Comparison of ENCODE assay signal across 21 mouse cellular contexts in the genomic region with DNA sequence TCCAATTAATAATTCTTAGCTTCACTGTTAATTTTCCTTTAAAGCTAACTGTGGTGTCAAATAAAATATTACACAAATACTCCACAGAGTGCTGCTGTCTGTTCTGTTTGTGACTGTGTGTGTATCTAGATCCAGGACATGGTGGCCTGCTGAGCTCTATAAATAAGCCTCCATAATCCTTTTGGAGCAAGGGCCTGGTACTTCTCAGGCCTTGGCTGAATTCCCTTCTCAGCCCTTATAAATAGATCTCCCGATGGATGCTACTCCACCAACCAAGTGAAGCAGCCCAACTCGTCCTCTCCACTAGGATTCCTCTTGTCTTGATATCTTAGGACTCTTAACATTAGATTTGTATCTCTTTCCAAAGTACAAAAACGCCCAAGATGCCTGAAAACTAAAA. TPM values are rescaled to one million over a fixed set of nuclear protein-coding genes. Genes with fewer than 3 reads are reported as not detected.
A peak's percentile ranks its signal among the peaks of the same experiment; 100 is the strongest.
DNase-seq lines count a peak whose midpoint lies in the region; ATAC-seq and TF ChIP-seq lines count a peak whose summit lies in the region.
"Had no signal": no experiment of that assay in that cellular context is flagged by ENCODE, and none has a peak within 500 bp of the region (broad histone marks: within the 10 kb centered on the region; RNA-seq: fewer than 3 reads in every experiment).

No protein-coding gene starts in this region.

- ATAC-seq in liver, embryonic 13.5 days (ENCODE audit: low read depth), result no peak
- ATAC-seq in liver, embryonic 11.5 days (replicated peaks; ENCODE audit: low FRiP score), result no peak
- no peak for ATAC-seq in heart, embryonic 13.5 days (ENCODE audit: extremely low read depth, insufficient number of reproducible peaks, low FRiP score, low TSS enrichment)
- no peak for ATAC-seq in kidney, embryonic 14.5 days (ENCODE audit: low FRiP score, low TSS enrichment)
- ATAC-seq: forebrain, embryonic 16.5 days; midbrain, embryonic 16.5 days had no signal

- H3K36me3 ChIP-seq in liver, embryonic 13.5 days, result no peaks in the 10 kb centered on the region
- H3K36me3 ChIP-seq in liver, embryonic 11.5 days (ENCODE audit: control insufficient read depth, insufficient read depth, low read length), result no peaks in the 10 kb centered on the region
- no peaks in the 10 kb centered on the region for H3K36me3 ChIP-seq in heart, embryonic 13.5 days
- no peaks in the 10 kb centered on the region for H3K36me3 ChIP-seq in small intestine, adult 2 months (ENCODE audit: control insufficient read depth, insufficient read depth, low read length)
- H3K36me3 ChIP-seq in kidney, embryonic 14.5 days (ENCODE audit: control insufficient read depth, insufficient read depth, low read length), result no peaks in the 10 kb centered on the region
- H3K36me3 ChIP-seq: embryonic facial prominence, embryonic 10.5 days; hindbrain, embryonic 12.5 days; limb, embryonic 10.5 days had no signal

- intact Hi-C loops in gastrocnemius, adult 2 months (cut with DNase I), result no loop called here

- peak overlapping the region; percentile 65 for H3K4me2 ChIP-seq in liver, embryonic 13.5 days
- no peak overlapping the region for H3K4me2 ChIP-seq in liver, embryonic 11.5 days
- H3K4me2 ChIP-seq in heart, embryonic 13.5 days, result peak overlapping the region; percentile 69; the same call in 1 of the 2 replicates
- no peak overlapping the region for H3K4me2 ChIP-seq in kidney, embryonic 14.5 days (replicated peaks; ENCODE audit: low read depth, low read length)
- H3K4me2 ChIP-seq: hindbrain, embryonic 12.5 days had no signal

- 55% methylated on average over 3 of the region's 3 CpGs for WGBS in liver, embryonic 13.5 days (ENCODE audit: insufficient replicate concordance)
- WGBS in liver, embryonic 11.5 days, result 66% methylated on average over 3 of the region's 3 CpGs
- 46% methylated on average over 3 of the region's 3 CpGs for WGBS in heart, embryonic 13.5 days
- WGBS in small intestine, adult 2 months, result 54% methylated on average over 3 of the region's 3 CpGs
- 78% methylated on average over 3 of the region's 3 CpGs for WGBS in kidney, embryonic 14.5 days

- TF ChIP-seq POLR2A in small intestine, adult 2 months (IDR thresholded peaks at IDR 0.05; ENCODE audit: low read depth, low read length), result no peak

- TF ChIP-seq CTCF in gastrocnemius, adult 2 months (IDR thresholded peaks at IDR 0.05), result no peak
- no peak for TF ChIP-seq CTCF in small intestine, adult 2 months (IDR thresholded peaks at IDR 0.05; ENCODE audit: extremely low read depth, insufficient read length, insufficient replicate concordance, low read depth, low read length)

- no peaks in the 10 kb centered on the region for H3K27me3 ChIP-seq in liver, embryonic 13.5 days
- peaks cover 8% of the 10 kb centered on the region for H3K27me3 ChIP-seq in liver, embryonic 11.5 days (replicated peaks; ENCODE audit: control insufficient read depth, insufficient read depth, low read length)
- no peaks in the 10 kb centered on the region; the same call in 1 of the 2 replicates for H3K27me3 ChIP-seq in heart, embryonic 13.5 days (replicated peaks)
- no peaks in the 10 kb centered on the region for H3K27me3 ChIP-seq in small intestine, adult 2 months (ENCODE audit: control insufficient read depth, insufficient read depth, low read length)
- H3K27me3 ChIP-seq in kidney, embryonic 14.5 days (ENCODE audit: control insufficient read depth, insufficient read depth, low read length), result no peaks in the 10 kb centered on the region
- H3K27me3 ChIP-seq: hindbrain, embryonic 12.5 days had no signal

- H3K4me1 ChIP-seq in liver, embryonic 13.5 days (replicated peaks), result peaks cover 6% of the 10 kb centered on the region; the same call in 1 of the 2 replicates
- no peaks in the 10 kb centered on the region for H3K4me1 ChIP-seq in liver, embryonic 11.5 days (replicated peaks; ENCODE audit: control insufficient read depth, insufficient read depth, low read length)
- H3K4me1 ChIP-seq in heart, embryonic 13.5 days, result no peaks in the 10 kb centered on the region; the same call in 1 of the 2 replicates
- 0 out of 2 replicates have a peak, but pooled peaks cover 5% of the 10 kb centered on the region for H3K4me1 ChIP-seq in small intestine, adult 2 months (ENCODE audit: control insufficient read depth, insufficient read depth, insufficient read length, low read length)
- no peaks in the 10 kb centered on the region for H3K4me1 ChIP-seq in kidney, embryonic 14.5 days (ENCODE audit: control insufficient read depth, insufficient read depth, low read length)
- H3K4me1 ChIP-seq: embryonic facial prominence, embryonic 10.5 days; hindbrain, embryonic 12.5 days; limb, embryonic 10.5 days had no signal

- H3K4me3 ChIP-seq in gastrocnemius, adult 2 months, result no peak overlapping the region
- H3K4me3 ChIP-seq in liver, embryonic 13.5 days (replicated peaks), result no peak overlapping the region
- H3K4me3 ChIP-seq in liver, embryonic 11.5 days (ENCODE audit: low read depth, low read length), result no peak overlapping the region
- H3K4me3 ChIP-seq in heart, embryonic 13.5 days, result no peak overlapping the region
- H3K4me3 ChIP-seq in small intestine, adult 2 months (ENCODE audit: low read depth, low read length), result no peak overlapping the region
- no peak overlapping the region for H3K4me3 ChIP-seq in kidney, embryonic 14.5 days (ENCODE audit: low read length)
- H3K4me3 ChIP-seq: embryonic facial prominence, embryonic 10.5 days; hindbrain, embryonic 12.5 days; limb, embryonic 10.5 days had no signal

- H3K27ac ChIP-seq in gastrocnemius, adult 2 months, result peak overlapping the region; percentile 84
- peak overlapping the region; percentile 94 for H3K27ac ChIP-seq in liver, embryonic 13.5 days
- H3K27ac ChIP-seq in liver, embryonic 11.5 days (ENCODE audit: low read depth, low read length), result no peak overlapping the region
- H3K27ac ChIP-seq in heart, embryonic 13.5 days (replicated peaks), result 0 out of 2 replicates have a peak overlapping the region, but pooled peaks have one; percentile 59
- 0 out of 2 replicates have a peak overlapping the region, but pooled peaks have one; percentile 81 for H3K27ac ChIP-seq in small intestine, adult 2 months (ENCODE audit: insufficient read depth, low read depth, low read length)
- no peak overlapping the region for H3K27ac ChIP-seq in kidney, embryonic 14.5 days (ENCODE audit: low read depth, low read length)
- H3K27ac ChIP-seq: embryonic facial prominence, embryonic 10.5 days; hindbrain, embryonic 12.5 days; limb, embryonic 10.5 days had no signal

- no peaks in the 10 kb centered on the region for H3K9me3 ChIP-seq in liver, embryonic 13.5 days (replicated peaks)
- H3K9me3 ChIP-seq in liver, embryonic 11.5 days (ENCODE audit: control insufficient read depth, low read length), result no peaks in the 10 kb centered on the region
- H3K9me3 ChIP-seq in heart, embryonic 13.5 days, result no peaks in the 10 kb centered on the region
- H3K9me3 ChIP-seq in kidney, embryonic 14.5 days (ENCODE audit: control insufficient read depth, low read length), result no peaks in the 10 kb centered on the region
- H3K9me3 ChIP-seq: embryonic facial prominence, embryonic 10.5 days; hindbrain, embryonic 12.5 days; limb, embryonic 10.5 days had no signal

- peak; percentile 25 for DNase-seq in gastrocnemius, adult 2 months
- no peak for DNase-seq in gastrocnemius, adult 8-10 months (ENCODE audit: low spot score in 2 of 2)
- DNase-seq in liver, embryonic 13.5 days, result no peak
- no peak for DNase-seq in liver, embryonic 11.5 days (ENCODE audit: low spot score)
- DNase-seq in c-Kit-positive CD71-positive TER-119-positive erythroid progenitor cells, embryonic 14.5 days (ENCODE audit: low spot score), result no peak
- DNase-seq: adrenal gland, postnatal 25 days; gastrocnemius, postnatal 14 days; kidney, postnatal 10 days; layer of hippocampus, postnatal 36 days; lung, embryonic 14.5 days; thymus, adult 18-20 months had no signal

- H3K9ac ChIP-seq in liver, embryonic 13.5 days, result peak overlapping the region; percentile 90; the same call in 1 of the 2 replicates
- no peak overlapping the region for H3K9ac ChIP-seq in liver, embryonic 11.5 days (ENCODE audit: low read depth, low read length)
- no peak overlapping the region for H3K9ac ChIP-seq in heart, embryonic 13.5 days
- no peak overlapping the region for H3K9ac ChIP-seq in kidney, embryonic 14.5 days (ENCODE audit: low read depth, low read length)
- H3K9ac ChIP-seq: hindbrain, embryonic 12.5 days; lung, embryonic 14.5 days had no signal

RNA-seq across cellular contexts. Expression of a gene that starts 1.4 kb away (rescaled TPM):
- total RNA-seq in gastrocnemius, adult 2 months (2021), result 1 to 10 TPM; 4.3 to 6.4 TPM
- 1 to 10 TPM; 4.2 to 6.5 (median 5.0) TPM for total RNA-seq in gastrocnemius, adult 8-10 months (2022)
- polyA plus RNA-seq in liver, embryonic 13.5 days (2015; fragmentation: Nextera tagmentation; extraction: Ambion mirVana), result 18.2 and 26.5 TPM in 2 replicates
- polyA plus RNA-seq in liver, embryonic 11.5 days (2014; fragmentation: Nextera tagmentation; extraction: Ambion mirVana), result 27.7 and 31.5 TPM in 2 replicates
- 3.4 and 3.7 TPM in 2 replicates for polyA plus RNA-seq in heart, embryonic 13.5 days (2015; fragmentation: Nextera tagmentation; extraction: Ambion mirVana)
- polyA plus RNA-seq in small intestine, adult 2 months (2012; rRNA removed), result 3.7 and 10.1 TPM in 2 replicates
- polyA plus RNA-seq in kidney, embryonic 14.5 days (2014; fragmentation: Nextera tagmentation; extraction: Ambion mirVana), result 1.1 and 2.0 TPM in 2 replicates

RNA-seq across cellular contexts. Expression of a gene that starts 12.5 kb away (rescaled TPM):
- not detected for total RNA-seq in gastrocnemius, adult 2 months (2021)
- 1 to 10 TPM in 1 of 4 experiments, not detected in 3; 1.2 TPM for total RNA-seq in gastrocnemius, adult 8-10 months (2022)
- 1.5 and 1.8 TPM in 2 replicates for polyA plus RNA-seq in liver, embryonic 13.5 days (2015; fragmentation: Nextera tagmentation; extraction: Ambion mirVana)
- 1.3 and 1.5 TPM in 2 replicates for polyA plus RNA-seq in liver, embryonic 11.5 days (2014; fragmentation: Nextera tagmentation; extraction: Ambion mirVana)
- 0.31 and 0.91 TPM in 2 replicates for polyA plus RNA-seq in heart, embryonic 13.5 days (2015; fragmentation: Nextera tagmentation; extraction: Ambion mirVana)
- polyA plus RNA-seq in small intestine, adult 2 months (2012; rRNA removed), result 0.24 and 2.2 TPM in 2 replicates
- polyA plus RNA-seq in kidney, embryonic 14.5 days (2014; fragmentation: Nextera tagmentation; extraction: Ambion mirVana), result not detected in 2 replicates
- total RNA-seq: adrenal gland, postnatal 25 days had no signal
- polyA plus RNA-seq: embryonic facial prominence, embryonic 10.5 days; forebrain, embryonic 16.5 days; hindbrain, embryonic 12.5 days; limb, embryonic 10.5 days; lung, embryonic 14.5 days; midbrain, embryonic 16.5 days; neural tube, embryonic 11.5 days had no signal

RNA-seq across cellular contexts. Expression of a gene that starts 14.4 kb away (rescaled TPM):
- not detected for total RNA-seq in gastrocnemius, adult 2 months (2021)
- total RNA-seq in gastrocnemius, adult 8-10 months (2022), result not detected
- 3.6 and 3.7 TPM in 2 replicates for polyA plus RNA-seq in liver, embryonic 13.5 days (2015; fragmentation: Nextera tagmentation; extraction: Ambion mirVana)
- 1.0 and 1.1 TPM in 2 replicates for polyA plus RNA-seq in liver, embryonic 11.5 days (2014; fragmentation: Nextera tagmentation; extraction: Ambion mirVana)
- 0.47 TPM in 1 of 2 replicates, not detected in the other for polyA plus RNA-seq in heart, embryonic 13.5 days (2015; fragmentation: Nextera tagmentation; extraction: Ambion mirVana)
- polyA plus RNA-seq in small intestine, adult 2 months (2012; rRNA removed), result not detected in 2 replicates
- polyA plus RNA-seq in kidney, embryonic 14.5 days (2014; fragmentation: Nextera tagmentation; extraction: Ambion mirVana), result not detected in 2 replicates
- total RNA-seq: adrenal gland, postnatal 25 days; gastrocnemius, postnatal 14 days; layer of hippocampus, postnatal 36 days had no signal
- polyA plus RNA-seq: embryonic facial prominence, embryonic 10.5 days; forebrain, embryonic 16.5 days; intestine, postnatal 0 days; limb, embryonic 10.5 days; neural tube, embryonic 11.5 days had no signal

Comparison
In these comparisons a context has a peak if more than half of its experiments do, and no peak if none do; other contexts are left out.
1. H3K27ac ChIP-seq: peak in gastrocnemius, adult 2 months (single experiment), liver, embryonic 13.5 days (single experiment), heart, embryonic 13.5 days (single experiment) and small intestine, adult 2 months (single experiment); none in liver, embryonic 11.5 days (single experiment) and kidney, embryonic 14.5 days (single experiment).
2. H3K4me2 ChIP-seq: peak in liver, embryonic 13.5 days (single experiment) and heart, embryonic 13.5 days (single experiment); none in liver, embryonic 11.5 days (single experiment) and kidney, embryonic 14.5 days (single experiment).